Mouse (Mus musculus): ENCODE results near the gene Arl15.

Gene Arl15

GRCm38 (mm10) chr13:114075724-114076384, 281.5 kb downstream of the Arl15 start:
- peak; percentile 28 to 34 for DNase-seq

DNA sequence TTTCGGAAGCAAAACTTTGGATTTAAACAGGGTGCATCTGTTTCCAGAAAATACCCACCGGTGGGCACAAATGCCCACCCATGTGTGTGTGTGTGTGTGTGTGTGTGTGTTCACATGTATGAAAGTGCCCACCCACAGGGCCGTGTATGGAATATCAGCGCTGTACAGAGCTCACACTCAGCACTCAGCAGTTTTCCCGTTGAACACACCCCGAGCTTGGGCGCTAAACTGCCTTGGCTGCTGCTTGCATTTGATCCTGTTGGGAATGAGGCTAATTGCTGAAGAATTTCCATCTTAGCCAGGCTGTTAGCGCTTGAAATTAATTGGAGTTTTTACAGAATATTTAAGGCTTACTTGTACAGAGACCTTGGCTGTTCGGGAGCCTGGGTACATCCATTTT, 282.9 kb downstream of the Arl15 start:
- DNase-seq, result no peak

- DNase-seq, result no peak
Measured at GRCm38 (mm10) chr13:114077584-114078270, 283.4 kb downstream of the Arl15 start.

DNA sequence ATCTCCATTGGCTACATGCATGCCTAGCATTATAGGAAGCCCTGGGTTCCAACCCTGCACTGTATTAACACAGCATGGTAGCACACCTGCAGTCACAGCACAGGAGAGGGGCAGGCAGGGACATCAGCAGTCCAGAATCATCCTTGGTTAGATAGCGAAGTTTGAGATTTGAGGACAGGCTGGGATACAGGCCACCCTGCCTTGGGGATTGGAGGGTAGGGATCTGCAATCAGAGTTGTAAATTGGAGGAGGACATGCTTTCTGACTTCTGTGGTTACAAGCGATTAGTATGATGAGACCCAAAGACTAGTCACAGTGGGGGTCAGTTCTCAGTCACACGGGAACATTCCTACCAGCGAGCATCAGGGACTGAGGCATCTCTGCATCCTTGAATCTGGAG, 284.5 kb downstream of the Arl15 start:
- no peak for DNase-seq

- DNase-seq, result no peak
Measured at GRCm38 (mm10) chr13:114079751-114080150, 285.4 kb downstream of the Arl15 start.

GRCm38 (mm10) chr13:114080491-114080890, 286.2 kb downstream of the Arl15 start:
- no peak for DNase-seq

- no peak for DNase-seq
Measured at GRCm38 (mm10) chr13:114083570-114084138, 289.3 kb downstream of the Arl15 start.

DNA sequence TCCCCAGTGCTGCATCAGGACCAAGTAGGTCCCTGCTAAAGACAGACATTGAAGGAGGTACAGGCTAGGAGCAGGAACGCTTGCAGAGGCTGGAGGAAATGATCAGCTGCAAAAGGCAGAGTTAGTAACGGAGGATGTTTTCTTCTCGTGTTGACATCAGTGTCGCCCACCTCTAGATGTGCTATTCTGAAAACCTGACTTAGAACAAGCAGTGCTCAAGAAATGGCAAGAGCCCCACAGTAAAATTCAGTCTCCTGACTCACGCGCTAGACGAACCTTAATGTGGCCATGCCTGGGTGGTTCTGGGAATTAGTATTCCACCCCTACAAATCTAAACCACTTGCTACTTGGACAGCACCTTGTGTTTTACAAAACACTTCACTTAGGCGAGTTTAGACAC, 291.1 kb downstream of the Arl15 start:
- DNase-seq, result no peak

- DNase-seq, result no peak
Measured at GRCm38 (mm10) chr13:114086325-114086724, 292.0 kb downstream of the Arl15 start.

- DNase-seq, result no peak
Measured at GRCm38 (mm10) chr13:114086801-114087200, 292.5 kb downstream of the Arl15 start.

- no peak for DNase-seq
Measured at GRCm38 (mm10) chr13:114087696-114088465, 293.6 kb downstream of the Arl15 start.

- no peak for DNase-seq
Measured at GRCm38 (mm10) chr13:114090786-114091185, 296.5 kb downstream of the Arl15 start.

GRCm38 (mm10) chr13:114091231-114091630, 296.9 kb downstream of the Arl15 start:
- DNase-seq, result no peak

GRCm38 (mm10) chr13:114094151-114094875, 300.0 kb downstream of the Arl15 start:
- DNase-seq, result no peak

DNA sequence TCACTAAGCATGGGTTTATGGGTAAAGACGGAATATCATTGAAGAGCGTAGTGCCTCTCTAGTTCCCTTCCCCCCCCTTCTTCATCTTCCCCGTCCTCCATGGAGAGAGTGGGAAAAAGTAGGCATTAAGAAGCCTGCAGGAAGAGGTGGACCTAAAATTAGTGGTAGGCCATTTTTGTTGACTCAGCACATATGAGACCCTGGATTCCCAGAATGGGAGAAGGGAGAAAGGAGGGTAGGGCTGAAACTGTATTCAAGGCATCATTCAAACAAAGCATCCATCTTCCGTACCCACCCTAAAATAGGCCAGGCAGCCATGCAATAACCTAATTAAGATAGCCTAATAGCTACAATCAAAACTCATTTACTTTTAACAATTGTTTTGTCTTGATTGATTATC, 301.1 kb downstream of the Arl15 start:
- DNase-seq, result no peak

- no peak for DNase-seq
Measured at GRCm38 (mm10) chr13:114096386-114096785, 302.1 kb downstream of the Arl15 start.

DNA sequence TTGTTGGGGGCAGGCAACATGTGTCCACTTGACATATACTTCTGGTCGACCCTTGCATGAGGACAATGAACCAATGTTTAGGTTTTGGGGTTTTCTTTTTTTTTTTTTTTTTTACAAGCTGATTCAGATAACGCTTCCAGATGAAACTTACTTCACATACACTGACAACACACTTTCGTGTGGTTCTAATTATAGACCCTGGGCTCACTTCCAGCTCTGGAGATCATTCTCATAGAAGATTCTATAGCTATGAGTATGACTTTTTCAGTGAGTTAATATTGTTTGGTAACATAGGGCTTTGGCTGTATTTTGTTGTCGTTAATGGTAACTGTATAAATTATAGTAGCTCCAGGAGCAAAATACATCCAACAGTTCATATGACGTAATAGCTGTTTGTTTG, 306.9 kb downstream of the Arl15 start:
- DNase-seq, result no peak

DNA sequence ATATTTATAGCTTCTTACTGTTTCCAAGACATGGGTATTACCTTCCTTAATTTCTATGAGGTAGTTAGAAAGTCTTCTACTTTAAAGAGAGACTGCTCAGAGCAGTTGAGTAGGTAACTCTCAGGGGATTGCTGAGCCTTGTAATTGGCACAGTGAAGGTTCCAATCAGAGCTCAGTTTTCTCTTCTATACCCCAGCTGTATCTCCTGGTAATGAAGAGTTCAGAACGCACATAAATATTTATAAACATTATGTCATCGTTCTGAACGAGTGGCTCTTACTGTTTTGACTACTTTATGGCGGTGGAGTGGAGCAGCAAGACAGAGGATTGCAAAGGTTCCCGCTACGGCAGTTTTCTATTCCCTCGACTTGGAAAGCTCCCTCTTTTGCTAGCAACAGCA, 311.8 kb downstream of the Arl15 start:
- DNase-seq, result no peak

GRCm38 (mm10) chr13:114107499-114107898, 313.2 kb downstream of the Arl15 start:
- no peak for DNase-seq

GRCm38 (mm10) chr13:114109441-114109840, 315.1 kb downstream of the Arl15 start:
- no peak for DNase-seq

DNA sequence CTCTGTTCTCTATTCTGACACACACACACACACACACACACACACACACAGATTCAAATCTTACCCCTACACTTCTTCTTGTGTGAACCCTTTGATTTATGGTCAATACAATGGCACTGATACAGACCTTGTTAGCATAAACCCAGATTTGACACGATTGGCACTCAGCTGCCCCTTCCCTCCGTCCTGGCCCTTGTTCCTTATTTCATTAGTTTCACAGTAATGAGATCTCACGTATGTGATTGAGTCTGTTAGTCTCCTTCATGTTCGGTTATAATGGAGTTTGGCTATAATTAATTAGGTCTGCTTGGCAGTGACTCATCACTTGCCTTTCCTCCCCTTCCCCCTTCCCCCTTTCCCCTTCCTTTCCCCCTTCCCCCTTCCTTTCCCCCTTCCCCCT, 315.5 kb downstream of the Arl15 start:
- DNase-seq, result no peak

GRCm38 (mm10) chr13:114113516-114113915, 319.2 kb downstream of the Arl15 start:
- no peak for DNase-seq

DNA sequence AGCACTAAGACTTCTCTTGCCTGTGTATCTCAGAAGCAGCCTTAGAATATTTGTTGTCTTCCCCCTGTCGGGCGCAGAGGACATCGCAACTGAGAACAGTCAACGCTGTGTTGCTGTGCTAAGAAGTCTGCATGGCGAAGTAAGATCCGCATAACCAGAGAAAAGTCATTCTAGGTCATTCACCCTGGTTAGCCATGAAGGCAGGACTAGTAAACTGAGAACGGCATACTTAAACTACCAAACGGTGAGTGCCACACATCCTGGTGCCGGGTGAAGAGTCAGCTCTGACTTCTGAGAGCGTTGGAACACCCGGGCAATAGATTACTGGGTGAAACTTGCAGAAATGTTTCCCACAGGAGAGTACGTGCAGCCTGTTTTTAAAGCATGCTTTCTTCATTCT, 320.3 kb downstream of the Arl15 start:
- DNase-seq, result no peak
